Mouse (Mus musculus): Measurements from ENCODE around the gene Rbm19.

Gene Rbm19

DNA sequence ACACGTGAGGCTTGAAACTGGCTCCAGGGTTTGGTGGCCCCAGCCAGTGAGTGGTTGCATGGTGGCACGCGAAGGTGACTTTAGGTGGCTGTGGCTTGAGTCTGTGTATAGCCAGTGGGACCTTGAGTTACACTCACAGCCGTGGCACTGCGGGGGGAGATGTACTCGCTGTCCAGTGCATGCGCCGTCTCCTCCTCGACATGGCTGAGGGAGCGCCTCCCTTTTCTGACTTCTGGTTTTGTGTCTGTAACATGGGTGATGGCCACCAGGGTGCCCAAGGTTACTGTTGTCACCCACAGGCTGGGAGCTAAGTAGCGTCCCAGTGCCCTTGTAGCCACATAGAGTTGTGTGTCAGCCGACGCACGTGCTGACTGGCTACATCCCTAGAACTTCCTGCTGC, 19.1 kb downstream of the Rbm19 start:
- DNase-seq (ENCODE audit: low spot score), result no peak

DNA sequence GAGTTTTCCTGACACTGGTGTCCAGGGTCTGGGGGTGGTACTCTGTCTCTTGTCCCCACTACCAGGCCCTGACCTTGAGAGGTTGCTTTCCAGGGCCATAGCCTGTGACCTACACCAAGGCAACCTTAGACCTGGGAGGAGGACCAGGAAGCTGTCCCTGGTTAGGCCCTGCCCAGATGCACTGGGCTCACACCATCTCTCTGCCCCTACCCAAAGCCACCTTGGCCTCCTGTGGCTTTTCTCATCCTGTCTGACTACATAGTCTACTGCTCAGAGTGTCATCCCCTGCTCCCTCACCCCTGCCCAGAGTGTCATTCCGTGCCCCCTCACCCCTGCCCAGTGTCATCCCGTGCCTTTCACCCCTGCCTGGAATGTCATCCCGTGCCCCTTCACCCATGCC, 19.6 kb downstream of the Rbm19 start:
- DNase-seq (ENCODE audit: low spot score), result no peak

DNA sequence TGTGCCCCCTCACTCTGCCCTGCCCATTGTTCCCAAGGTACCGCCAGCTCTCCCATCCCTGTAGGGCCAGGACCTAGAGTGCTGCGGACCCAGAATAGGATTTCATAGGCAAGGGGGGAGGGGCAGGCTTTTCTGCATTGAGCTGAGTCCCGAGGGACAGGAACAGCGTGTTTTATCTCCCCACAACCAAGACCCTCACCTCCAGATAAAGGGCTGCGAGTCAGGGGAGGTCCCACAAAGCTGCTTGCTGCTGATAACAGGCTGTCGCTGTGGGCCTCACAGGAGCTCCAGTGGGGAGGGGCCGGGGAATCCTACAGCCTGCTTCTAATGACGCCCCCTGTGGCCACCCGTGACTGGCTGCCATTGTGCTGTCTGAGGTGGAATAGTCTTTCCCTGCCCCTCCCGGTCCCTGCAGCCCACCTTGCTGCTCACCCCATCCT, 20.0 kb downstream of the Rbm19 start:
- DNase-seq (ENCODE audit: low spot score), result no peak

DNA sequence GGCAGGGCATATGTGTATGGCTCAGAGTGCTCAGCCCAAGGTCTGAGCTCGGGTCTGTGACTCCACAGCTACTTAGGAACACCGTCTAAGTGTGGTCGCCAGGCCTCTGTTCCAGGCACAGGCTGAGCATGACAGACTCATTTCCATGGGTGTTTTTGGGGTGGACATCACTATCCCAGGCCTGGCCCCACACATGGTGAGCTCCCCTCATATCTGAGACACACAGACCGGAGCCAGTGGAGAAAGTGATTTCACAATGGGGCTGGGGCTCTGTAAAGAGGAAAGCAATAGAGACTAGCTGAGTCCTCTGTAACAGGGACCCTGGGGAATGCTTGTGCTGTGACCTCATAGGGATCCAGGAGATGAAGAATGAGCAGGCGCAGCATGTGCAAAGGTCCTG, 20.8 kb downstream of the Rbm19 start:
- DNase-seq (ENCODE audit: low spot score), result no peak

DNA sequence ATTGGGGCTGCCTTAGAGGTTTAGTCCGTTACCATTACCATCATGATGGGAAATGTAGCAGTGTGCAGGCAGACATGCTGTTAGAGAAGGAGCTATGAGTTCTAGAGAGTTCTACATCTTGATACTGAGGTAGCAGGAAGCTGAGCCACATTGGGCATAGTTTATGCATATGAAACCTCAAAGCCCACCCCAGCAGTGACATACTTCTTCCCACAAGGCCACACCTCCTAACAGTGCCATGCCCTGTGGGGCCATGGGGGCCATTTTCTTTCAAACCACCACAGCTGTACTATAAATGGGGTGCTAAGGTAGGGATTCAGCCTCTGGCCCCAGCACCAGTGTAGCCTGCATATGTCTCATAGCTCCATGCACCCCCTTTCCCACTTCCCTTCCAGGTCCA, 21.6 kb downstream of the Rbm19 start:
- DNase-seq (ENCODE audit: low spot score), result no peak

DNA sequence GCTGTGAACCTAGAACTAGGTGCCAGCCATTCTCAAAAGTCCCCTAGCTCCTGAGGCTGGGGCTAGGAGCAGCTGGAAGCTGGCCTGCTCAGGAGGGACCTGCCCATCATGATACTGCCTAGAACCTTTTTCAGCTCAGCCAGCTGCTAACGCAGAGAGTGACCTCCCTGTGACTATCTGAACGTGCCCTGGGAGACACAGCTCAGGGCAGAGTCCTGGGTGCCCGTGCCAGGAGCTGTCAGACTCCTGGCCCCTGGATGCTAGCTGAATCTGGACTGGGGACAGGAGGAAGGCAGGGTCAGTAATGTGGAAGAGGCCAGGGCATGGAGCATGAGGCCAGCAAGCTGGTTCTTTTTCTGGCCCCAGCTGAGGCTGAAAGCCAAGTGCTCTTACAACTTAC, 22.1 kb downstream of the Rbm19 start:
- DNase-seq (ENCODE audit: low spot score), result no peak

DNA sequence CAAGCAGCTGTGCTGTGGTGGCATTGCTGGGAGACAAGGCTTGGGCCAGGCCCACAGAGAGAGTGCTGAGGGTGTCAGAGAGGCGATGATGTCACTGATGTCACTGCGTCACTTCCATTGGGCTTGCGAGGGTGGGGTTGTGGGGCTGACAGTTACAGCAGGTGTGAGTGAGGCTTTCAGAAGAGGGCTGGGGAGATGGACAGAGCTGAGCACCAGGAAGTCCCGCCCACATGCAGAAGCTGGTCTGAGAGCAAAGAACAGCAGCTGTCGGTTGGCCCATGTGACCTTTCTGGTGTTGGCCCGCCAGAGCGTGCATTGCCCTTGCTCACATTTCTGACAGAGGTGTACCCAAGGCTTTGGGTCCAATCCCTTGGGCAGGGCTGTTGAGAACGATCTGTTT, 23.0 kb downstream of the Rbm19 start:
- no peak for DNase-seq (ENCODE audit: low spot score)

DNA sequence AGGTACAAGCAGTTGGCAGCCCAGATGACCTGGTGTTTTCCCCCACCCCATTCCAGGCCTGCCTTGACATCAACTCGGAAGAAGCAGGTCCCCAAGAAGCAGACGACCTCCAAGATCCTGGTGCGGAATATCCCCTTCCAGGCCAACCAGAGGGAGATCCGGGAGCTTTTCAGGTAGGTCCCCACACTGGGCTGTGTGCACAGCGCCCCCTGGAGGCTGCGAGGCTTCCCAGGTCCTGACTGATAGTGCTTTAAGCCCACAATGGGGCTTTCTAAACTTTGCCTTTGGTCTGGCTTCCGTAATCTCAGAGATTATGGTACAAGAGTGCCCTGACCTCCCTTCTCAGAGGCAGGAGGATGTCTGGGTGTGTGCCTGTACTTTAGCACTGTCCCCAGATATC, 27.7 kb downstream of the Rbm19 start:
- DNase-seq (ENCODE audit: low spot score), result no peak

DNA sequence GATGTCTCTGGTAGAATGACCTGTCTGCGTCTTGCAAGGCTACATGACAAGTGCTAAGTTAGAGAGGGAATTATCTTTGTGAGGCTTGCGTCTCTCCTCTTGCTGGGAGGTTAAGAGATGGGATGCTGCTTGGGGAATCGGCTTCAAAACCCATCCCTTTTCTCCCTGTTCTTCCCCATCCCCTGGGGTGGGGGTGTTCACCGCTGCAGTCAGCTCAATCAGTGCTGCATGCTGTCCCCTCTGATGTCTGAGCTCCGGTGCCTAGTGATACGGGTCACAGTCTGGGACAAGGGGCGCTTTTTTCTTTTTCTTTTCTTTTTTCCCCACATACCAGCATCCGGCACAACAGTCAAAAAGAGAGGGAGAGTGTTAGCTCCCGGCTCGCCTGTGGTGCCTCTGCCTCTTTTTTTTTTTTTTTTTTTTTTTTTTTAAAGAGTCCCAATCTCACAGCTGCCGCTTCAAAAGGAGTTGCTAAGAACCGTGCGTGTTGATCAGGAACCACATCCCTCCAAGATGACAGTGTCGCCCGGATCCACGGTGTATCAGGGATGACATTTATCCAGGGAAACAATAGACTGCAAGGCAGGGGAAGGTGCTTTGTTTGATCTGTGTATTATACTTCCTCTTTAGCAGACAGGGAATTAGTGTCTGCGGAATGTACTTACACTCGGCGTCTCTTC, 29.2 kb downstream of the Rbm19 start:
- no peak for DNase-seq (ENCODE audit: low spot score)

DNA sequence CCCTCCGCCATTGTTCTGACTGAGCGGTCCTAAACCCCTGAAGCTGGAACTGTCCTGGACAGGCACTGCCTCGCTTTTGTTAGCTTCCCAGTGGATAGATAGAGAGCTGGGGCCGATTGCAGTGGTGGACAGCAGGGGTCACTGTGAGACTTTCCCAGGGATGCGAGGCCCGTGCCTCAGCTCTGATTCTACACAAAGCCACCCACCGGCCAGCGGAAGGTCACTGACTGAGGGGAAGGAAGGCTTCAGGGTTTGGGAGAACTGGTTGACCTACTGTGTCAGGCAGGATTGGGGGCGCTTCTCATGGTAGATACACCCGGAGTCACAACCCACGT, 29.8 kb downstream of the Rbm19 start:
- DNase-seq (ENCODE audit: low spot score), result no peak

DNA sequence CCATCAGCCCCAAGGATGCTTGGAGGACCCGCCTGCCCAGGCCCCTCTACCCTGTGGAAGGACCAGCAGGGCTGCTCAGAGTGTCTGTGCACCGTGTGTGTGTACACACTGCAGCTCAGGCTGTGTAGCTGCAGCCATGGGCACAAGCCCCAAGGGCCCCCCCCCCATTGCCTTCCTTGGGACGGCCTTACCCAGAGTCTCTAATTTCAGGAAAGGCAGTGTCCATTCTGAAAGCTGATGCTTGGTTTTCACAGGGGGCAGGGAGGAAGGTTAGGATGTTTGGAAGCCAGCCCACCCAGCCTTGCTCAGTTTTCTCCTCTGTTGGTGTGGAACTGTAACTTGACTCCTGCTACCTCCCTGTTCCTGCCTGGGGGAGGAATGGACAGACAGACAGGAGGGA, 30.6 kb downstream of the Rbm19 start:
- no peak for DNase-seq (ENCODE audit: low spot score)

DNA sequence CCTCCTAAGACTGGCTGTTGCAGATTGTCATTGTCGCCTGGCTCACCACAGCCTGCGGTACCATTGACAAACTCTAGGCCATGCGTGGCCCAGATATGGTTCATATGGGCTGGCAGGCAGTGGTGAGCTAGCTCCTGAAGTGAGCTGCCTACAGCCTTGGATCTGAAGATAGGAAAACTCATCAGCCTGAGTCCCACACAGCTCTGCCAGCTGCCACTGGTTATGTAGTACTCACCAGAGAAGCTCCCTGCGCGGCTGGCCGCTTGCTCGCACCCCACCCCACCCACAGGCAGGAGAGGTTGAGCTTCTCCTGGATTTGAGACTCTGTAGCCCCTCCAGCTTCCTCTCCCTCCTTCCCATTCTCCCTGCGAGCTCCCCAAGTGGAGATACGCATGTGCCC, 32.0 kb downstream of the Rbm19 start:
- DNase-seq (ENCODE audit: low spot score), result no peak

DNA sequence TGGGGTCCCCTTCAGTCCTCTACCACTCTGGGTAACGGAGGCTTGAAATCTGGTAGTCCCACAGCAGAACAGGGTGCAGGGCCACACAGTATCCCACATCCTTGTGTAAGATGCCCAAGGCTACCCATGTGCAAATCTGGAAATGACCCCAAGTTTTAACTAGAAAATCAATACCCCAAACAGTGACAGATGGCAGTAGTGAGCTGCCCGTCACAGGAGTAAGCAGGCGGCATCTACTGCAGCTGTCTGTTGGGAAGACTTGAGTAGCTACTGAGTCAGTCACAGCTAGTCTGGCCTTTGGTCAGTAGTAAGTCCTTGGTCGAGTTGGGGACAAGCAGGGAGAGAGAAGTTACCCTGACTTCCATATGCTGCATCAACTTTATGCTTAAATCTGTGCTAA, 34.9 kb downstream of the Rbm19 start:
- no peak for DNase-seq (ENCODE audit: low spot score)

DNA sequence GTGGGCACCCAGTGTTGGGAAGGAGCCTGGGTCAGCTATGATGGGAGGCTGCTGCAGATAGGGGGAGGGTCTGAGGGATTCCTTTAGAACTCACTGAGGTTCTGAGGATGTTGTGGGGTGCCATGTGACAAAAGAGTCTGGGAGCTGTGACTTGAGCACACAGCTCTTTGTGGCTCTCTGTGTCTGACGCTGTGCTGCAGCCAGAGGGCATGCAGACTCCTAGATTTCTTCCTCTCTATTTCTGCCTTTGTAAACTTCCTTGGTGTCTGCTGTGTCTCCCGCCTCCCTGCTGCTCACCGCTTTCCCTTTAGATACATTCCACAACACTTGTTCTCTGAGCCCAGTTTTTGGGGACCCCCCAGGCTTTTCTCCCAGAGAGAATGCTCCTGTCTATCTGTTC, 36.9 kb downstream of the Rbm19 start:
- no peak for DNase-seq (ENCODE audit: low spot score)

DNA sequence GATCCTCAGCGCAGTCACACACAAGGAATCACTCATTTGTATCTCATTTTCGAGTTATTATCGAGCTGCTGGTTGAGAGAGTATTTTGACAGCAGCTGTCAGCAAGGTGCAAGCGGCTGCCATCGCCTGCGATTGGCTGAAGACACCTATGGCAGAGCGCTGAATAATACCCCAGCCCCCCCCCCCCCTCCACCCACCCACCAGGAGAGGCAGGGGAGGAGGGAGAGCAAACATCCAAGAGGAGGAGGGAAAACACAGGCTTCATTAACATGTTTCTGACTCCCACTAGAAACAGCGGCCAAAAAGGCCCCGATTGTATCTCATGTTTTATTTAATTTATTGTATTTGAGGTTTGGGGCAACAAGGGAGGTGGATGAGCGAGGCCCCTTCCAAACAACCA, 39.4 kb downstream of the Rbm19 start:
- no peak for DNase-seq (ENCODE audit: low spot score)

DNA sequence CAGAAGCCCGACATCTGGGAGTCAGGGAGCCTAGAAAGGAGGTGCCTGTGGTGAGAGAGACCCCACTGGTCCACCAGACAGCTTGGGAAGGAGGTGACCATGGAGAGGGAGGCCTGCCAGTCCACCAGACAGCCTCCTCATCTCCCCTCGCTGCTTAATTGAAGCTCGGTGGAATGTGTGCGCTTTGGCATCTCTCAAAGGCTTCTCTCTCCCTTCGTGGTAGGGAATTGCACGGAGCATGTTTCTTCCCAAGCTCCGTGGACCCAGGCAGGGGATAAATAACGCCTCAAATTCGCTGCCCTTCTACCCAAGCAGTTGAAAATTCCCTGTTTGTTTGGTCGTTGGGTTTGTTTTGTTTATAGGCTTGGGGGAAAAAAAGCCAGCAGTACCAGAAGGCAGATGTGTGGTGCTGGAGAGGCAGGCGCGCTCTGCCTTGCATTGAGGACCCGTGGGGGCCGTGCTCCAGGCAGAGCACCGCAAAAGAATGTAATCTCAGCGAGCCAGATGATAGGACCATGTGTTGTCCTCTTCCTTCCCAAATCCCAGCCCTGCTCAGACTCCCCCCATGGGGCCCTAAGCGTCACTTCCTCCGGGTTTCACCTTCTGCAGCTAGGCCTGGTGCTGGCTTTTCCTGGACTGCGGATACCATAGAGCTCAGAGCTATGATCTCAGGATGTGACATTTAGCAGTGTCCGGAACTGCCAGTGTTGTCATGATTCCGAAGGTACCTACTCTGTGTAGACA, 40.1 kb downstream of the Rbm19 start:
- no peak for DNase-seq (ENCODE audit: low spot score)

DNA sequence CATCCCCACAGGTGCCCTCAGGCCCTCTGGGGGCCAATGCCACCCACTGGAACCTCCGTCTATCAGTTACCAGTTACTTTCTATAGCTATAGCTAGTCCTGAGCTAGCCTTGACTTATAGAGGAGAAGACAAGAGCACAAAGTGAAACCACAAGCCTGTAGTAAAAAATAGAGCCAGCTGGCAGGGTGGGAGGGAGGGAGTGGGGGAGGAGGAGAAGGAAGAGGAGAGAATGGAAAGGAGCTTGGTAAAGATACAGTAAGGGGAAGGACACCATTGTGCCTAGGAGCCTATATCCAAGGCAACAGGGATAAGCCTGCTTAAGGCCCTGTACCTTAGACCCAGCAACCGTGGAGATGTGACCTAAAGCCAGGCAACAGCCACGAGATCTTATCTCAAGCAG, 40.9 kb downstream of the Rbm19 start:
- no peak for DNase-seq (ENCODE audit: low spot score)

DNA sequence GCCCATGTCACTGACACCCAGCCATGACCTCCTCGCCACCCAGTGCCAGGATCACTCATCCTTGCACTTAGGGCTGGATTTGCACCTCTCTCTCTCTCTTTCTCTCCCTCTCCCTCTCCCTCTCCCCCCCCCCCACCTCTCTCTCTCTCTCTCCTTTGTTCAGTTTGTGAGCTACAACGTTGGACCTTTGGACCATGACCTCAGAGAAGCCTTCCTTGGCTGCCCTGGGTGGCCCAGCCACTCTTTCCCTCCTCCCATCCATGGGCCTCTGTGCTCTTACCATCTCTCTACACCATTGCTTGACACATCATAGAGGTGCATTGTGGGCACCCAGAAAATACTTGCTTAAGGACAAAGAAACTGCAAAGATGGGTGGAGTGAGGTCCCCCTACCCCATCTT, 42.2 kb downstream of the Rbm19 start:
- no peak for DNase-seq (ENCODE audit: low spot score)

DNA sequence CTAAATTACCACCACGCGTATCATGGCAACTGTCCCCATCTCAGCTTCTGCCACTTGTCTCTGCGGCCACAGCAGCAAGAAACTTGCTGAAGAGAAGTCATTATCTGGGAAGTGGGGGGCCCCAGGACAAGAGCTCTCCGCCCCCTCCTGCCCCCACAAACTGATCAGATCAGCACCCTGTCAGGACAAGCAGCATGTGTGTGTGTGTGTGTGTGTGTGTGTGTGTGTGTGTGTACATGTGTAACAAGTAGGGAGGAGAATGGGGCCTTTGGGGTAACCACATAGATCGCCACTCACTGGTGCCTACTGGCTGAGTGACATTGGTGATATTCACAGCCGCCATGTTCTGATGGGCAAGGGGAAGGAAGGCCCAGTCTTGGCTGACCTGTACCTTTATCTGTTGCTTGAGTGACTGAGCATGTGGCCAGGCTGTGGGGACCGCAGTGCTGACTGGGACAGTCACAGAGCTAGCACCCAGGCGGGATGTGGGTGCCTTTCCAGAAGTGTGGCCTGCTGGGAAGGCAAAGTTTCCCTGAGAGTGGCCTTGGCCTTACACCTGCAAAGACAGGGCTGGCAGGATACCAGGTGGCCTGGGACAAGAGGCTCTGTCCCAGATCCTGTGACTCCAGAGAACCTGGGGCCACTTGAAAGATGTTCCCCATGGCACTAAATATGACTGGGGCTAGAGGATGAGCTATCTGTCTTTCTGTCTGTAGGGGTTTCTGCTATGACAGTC, 44.8 kb downstream of the Rbm19 start:
- no peak for DNase-seq (ENCODE audit: low spot score)

DNA sequence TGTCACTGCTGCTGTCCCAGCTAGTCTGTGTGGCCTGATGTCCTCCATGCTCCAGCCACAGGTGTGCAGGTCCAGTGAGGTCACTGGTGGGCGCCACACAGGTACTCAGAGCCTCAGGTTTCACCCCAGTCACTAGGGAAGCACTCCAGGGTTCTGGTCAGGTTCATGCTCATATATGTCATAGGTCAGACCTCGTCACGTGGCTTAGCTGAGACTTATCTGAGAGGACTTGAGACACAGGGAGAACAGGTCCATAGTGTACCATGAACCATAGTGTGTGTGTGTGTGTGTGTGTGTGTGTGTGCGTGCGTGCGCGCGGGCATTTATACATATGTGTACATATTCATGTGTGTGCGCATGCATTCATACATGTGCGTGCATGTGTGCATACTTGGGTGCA, 46.4 kb downstream of the Rbm19 start:
- DNase-seq (ENCODE audit: low spot score), result no peak

DNA sequence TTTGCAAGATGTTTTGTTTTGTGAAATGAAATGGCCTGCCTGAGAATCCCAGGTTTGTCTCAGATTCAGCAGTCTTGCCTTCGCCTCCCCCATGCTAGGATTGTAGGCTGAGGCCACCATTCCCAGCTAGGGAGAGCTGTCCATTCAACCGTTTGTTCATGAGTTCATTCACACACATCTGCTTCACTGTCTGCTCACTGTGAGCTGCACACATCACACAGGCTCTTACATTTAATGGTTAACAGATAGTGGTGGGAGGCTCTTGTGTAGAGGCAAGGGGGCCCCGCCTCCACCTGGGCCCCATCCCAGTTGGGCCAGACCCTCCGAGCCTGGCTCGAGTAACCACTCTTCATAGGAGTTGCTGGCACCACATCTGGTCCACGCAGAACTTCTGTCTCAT, 47.2 kb downstream of the Rbm19 start:
- no peak for DNase-seq (ENCODE audit: low spot score)

DNA sequence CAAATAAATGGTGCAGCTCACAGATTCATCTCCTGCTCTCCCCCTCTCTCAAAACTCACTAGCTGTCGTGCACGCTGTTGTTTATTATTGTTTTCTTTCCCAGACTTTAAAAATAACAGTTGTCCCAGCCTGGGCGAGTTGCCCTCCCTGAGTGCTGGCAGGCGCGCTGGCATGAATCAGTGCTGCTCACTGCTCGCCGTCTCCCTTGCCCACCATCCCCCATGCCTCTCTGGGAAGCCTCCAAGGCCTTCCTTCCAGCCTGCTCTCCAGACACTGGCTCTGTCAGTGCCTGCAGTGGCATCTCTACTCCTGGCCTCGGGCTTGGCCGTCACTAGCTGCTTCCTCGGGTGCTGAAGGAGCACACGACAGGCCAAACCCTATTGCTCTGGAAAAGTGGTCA, 48.2 kb downstream of the Rbm19 start:
- DNase-seq (ENCODE audit: low spot score), result no peak

All from ovary, postnatal 10 days (tissue).